Mouse (Mus musculus) ES-Bruce4 (cell line): ENCODE data around the gene Rufy4. TPM values are rescaled to one million over a fixed set of nuclear protein-coding genes. Genes with fewer than 3 reads are reported as not detected.

ENCODE experiments used
- H3K27ac ChIP-seq: 2 replicates; pipeline ENCODE4 v1.5.1; 2012; ENCODE audit warnings: low read length, inconsistent platforms; ENCODE audit not compliant: insufficient read depth
- H3K27me3 ChIP-seq: 2 replicates; pipeline ENCODE4 v1.6.1; 2012; ENCODE audit warnings: mild to moderate bottlenecking, low read length, inconsistent platforms; ENCODE audit not compliant: control insufficient read depth, poor library complexity, insufficient read depth, severe bottlenecking
- H3K36me3 ChIP-seq: 2 replicates; pipeline ENCODE4 v1.6.1; 2012; ENCODE audit warnings: inconsistent platforms, mild to moderate bottlenecking, low read length, moderate library complexity; ENCODE audit not compliant: control insufficient read depth, poor library complexity, insufficient read depth, severe bottlenecking
- H3K4me1 ChIP-seq: one replicate; pipeline ENCODE4 v1.8.1; 2011; ENCODE audit warnings: low read length; ENCODE audit not compliant: control insufficient read depth, insufficient read depth
- H3K4me3 ChIP-seq: 2 replicates; pipeline ENCODE4 v1.5.1; 2011; ENCODE audit warnings: low read depth, mild to moderate bottlenecking, low read length
- H3K9ac ChIP-seq: 2 replicates; pipeline ENCODE4 v1.6.1; 2012; ENCODE audit warnings: low read depth, mild to moderate bottlenecking, inconsistent platforms; ENCODE audit not compliant: poor library complexity, severe bottlenecking
- H3K9me3 ChIP-seq: replicated peaks from 2 replicates; pipeline ENCODE4 v1.6.1; 2012; ENCODE audit warnings: mild to moderate bottlenecking, low read length, inconsistent platforms; ENCODE audit not compliant: control insufficient read depth, poor library complexity, insufficient read depth, severe bottlenecking
- CTCF ChIP-seq: IDR thresholded peaks from one replicate; pipeline ENCODE4 v1.8.1; 2011; ENCODE audit warnings: low read depth, low read length
- EP300 ChIP-seq: IDR thresholded peaks from 2 replicates; pipeline ENCODE4 v1.6.1; 2011; ENCODE audit warnings: low read depth, low read length; ENCODE audit not compliant: insufficient read depth
- POLR2A ChIP-seq: IDR thresholded peaks from one replicate; pipeline ENCODE4 v1.8.1; 2011; ENCODE audit warnings: low read length; ENCODE audit not compliant: insufficient read depth
- polyA plus RNA-seq: library from polyadenylated mRNA; stranded (reverse); fragments of >200 nt; gene quantifications from 2 replicates; pipeline ENCODE4 v1.2.4, GENCODE M21; 2011; ENCODE audit warnings: low read depth; ENCODE audit not compliant: missing spikeins, insufficient read depth, insufficient read length

The Rufy4 gene
- polyA plus RNA-seq, 1 experiment = not detected

- Histone ChIP-seq H3K9me3 (no peaks in the 10 kb centered on the region), H3K27me3 (0 out of 2 replicates have a peak, but pooled peaks cover 6% of the 10 kb centered on the region), H3K27ac (no peak overlapping the region), H3K9ac (peak overlapping the region; percentile 27), H3K36me3 (no peaks in the 10 kb centered on the region), H3K4me3 (peak overlapping the region; percentile 72), H3K4me1 (peaks cover 4% of the 10 kb centered on the region)
- TF ChIP-seq POLR2A (no peak), CTCF (peak; percentile 32), EP300 (no peak)
Observed at GRCm38 (mm10) chr1:74098004-74099000, 27.0 kb upstream of the Rufy4 start.

GRCm38 (mm10) chr1:74099001-74099435, 26.3 kb upstream of the Rufy4 start:
- Histone ChIP-seq H3K4me3 (peak overlapping the region; percentile 72), H3K36me3 (no peaks in the 10 kb centered on the region), H3K27ac (no peak overlapping the region), H3K27me3 (0 out of 2 replicates have a peak, but pooled peaks cover 6% of the 10 kb centered on the region), H3K4me1 (peaks cover 4% of the 10 kb centered on the region), H3K9ac (peak overlapping the region; percentile 33), H3K9me3 (no peaks in the 10 kb centered on the region)
- no peak for TF ChIP-seq CTCF
- no peak for TF ChIP-seq EP300
- no peak for TF ChIP-seq POLR2A

- no peak overlapping the region for H3K4me3 ChIP-seq
- no peak overlapping the region for H3K27ac ChIP-seq
- peaks cover 12% of the 10 kb centered on the region for H3K4me1 ChIP-seq
- H3K9ac ChIP-seq = no peak overlapping the region
- TF ChIP-seq POLR2A (no peak), EP300 (no peak), CTCF (no peak)
- 0 out of 2 replicates have a peak, but pooled peaks cover 4% of the 10 kb centered on the region for H3K27me3 ChIP-seq
- H3K9me3 ChIP-seq = no peaks in the 10 kb centered on the region
- H3K36me3 ChIP-seq = no peaks in the 10 kb centered on the region
Observed at GRCm38 (mm10) chr1:74103654-74104353, 21.5 kb upstream of the Rufy4 start.

GRCm38 (mm10) chr1:74105660-74106059, 19.7 kb upstream of the Rufy4 start:
- H3K4me1 ChIP-seq = peaks cover 12% of the 10 kb centered on the region
- no peaks in the 10 kb centered on the region for H3K9me3 ChIP-seq
- no peaks in the 10 kb centered on the region for H3K36me3 ChIP-seq
- no peak for TF ChIP-seq CTCF
- no peak for TF ChIP-seq EP300
- H3K9ac ChIP-seq = no peak overlapping the region
- no peak overlapping the region for H3K27ac ChIP-seq
- no peaks in the 10 kb centered on the region for H3K27me3 ChIP-seq
- no peak overlapping the region for H3K4me3 ChIP-seq

GRCm38 (mm10) chr1:74106214-74106613, 19.1 kb upstream of the Rufy4 start:
- TF ChIP-seq CTCF = no peak
- peak; percentile 78 for TF ChIP-seq EP300
- Histone ChIP-seq H3K4me3 (no peak overlapping the region), H3K27ac (no peak overlapping the region), H3K4me1 (peaks cover 12% of the 10 kb centered on the region), H3K9me3 (no peaks in the 10 kb centered on the region), H3K36me3 (no peaks in the 10 kb centered on the region), H3K27me3 (no peaks in the 10 kb centered on the region), H3K9ac (no peak overlapping the region)
